Mouse (Mus musculus): ENCODE results near the gene Rnf208. TPM values are rescaled to one million over a fixed set of nuclear protein-coding genes. Genes with fewer than 3 reads are reported as not detected.

The Rnf208 gene
- total and polyA plus RNA-seq, 2 experiments from 2014 or later, result 157 to 240 TPM

- DNase-seq (ENCODE audit: low spot score) (no peak), ATAC-seq (ENCODE audit: low FRiP score) (no peak)
- Histone ChIP-seq H3K4me1 (ENCODE audit: insufficient read depth, low read length) (peaks cover 37% of the 10 kb centered on the region), H3K27ac (ENCODE audit: low read depth, low read length) (no peak overlapping the region), H3K9me3 (ENCODE audit: low read length) (no peaks in the 10 kb centered on the region), H3K36me3 (ENCODE audit: insufficient read depth, low read length) (peaks cover 10% of the 10 kb centered on the region), H3K4me2 (ENCODE audit: low read depth, low read length, poor library complexity, severe bottlenecking) (peak overlapping the region; percentile 100), H3K4me3 (ENCODE audit: low read depth, low read length) (peak overlapping the region; percentile 71), H3K9ac (replicated peaks; ENCODE audit: low read length, poor library complexity, severe bottlenecking) (0 out of 2 replicates have a peak overlapping the region, but pooled peaks have one; percentile 65), H3K27me3 (ENCODE audit: insufficient read depth, low read length) (peaks cover 3% of the 10 kb centered on the region; the same call in 1 of the 2 replicates)
- TF ChIP-seq CTCF (IDR thresholded peaks at IDR 0.05), result no peak
- 77% methylated on average over 5 of the region's 5 CpGs for WGBS
Measured at GRCm38 (mm10) chr2:25264286-25264660, 22.2 kb downstream of the Rnf208 start.

- no peak for TF ChIP-seq CTCF (IDR thresholded peaks at IDR 0.05)
- Histone ChIP-seq H3K4me3 (ENCODE audit: low read depth, low read length) (no peak overlapping the region; the same call in 1 of the 2 replicates), H3K27ac (ENCODE audit: low read depth, low read length) (no peak overlapping the region), H3K27me3 (ENCODE audit: insufficient read depth, low read length) (peaks cover 3% of the 10 kb centered on the region; the same call in 1 of the 2 replicates), H3K4me1 (ENCODE audit: insufficient read depth, low read length) (peaks cover 37% of the 10 kb centered on the region), H3K9ac (replicated peaks; ENCODE audit: low read length, poor library complexity, severe bottlenecking) (no peak overlapping the region), H3K4me2 (ENCODE audit: low read depth, low read length, poor library complexity, severe bottlenecking) (peak overlapping the region; percentile 100), H3K36me3 (ENCODE audit: insufficient read depth, low read length) (peaks cover 16% of the 10 kb centered on the region), H3K9me3 (ENCODE audit: low read length) (no peaks in the 10 kb centered on the region)
- peak; percentile 47 for DNase-seq (ENCODE audit: low spot score)
- WGBS, result 75% methylated on average over 3 of the region's 3 CpGs
- ATAC-seq (ENCODE audit: low FRiP score), result no peak
Measured at GRCm38 (mm10) chr2:25264851-25265250, 22.8 kb downstream of the Rnf208 start.

GRCm38 (mm10) chr2:25265897-25266656 lies 24.0 kb downstream of the Rnf208 start:
- DNase-seq (ENCODE audit: low spot score) (peak; percentile 85), ATAC-seq (ENCODE audit: low FRiP score) (no peak)
- peaks cover 27% of the 10 kb centered on the region for H3K36me3 ChIP-seq (ENCODE audit: insufficient read depth, low read length)
- 67% methylated on average over 6 of the region's 6 CpGs for WGBS
- H3K4me2 ChIP-seq (ENCODE audit: low read depth, low read length, poor library complexity, severe bottlenecking), result peak overlapping the region; percentile 41
- 0 out of 2 replicates have a peak overlapping the region, but pooled peaks have one; percentile 26 for H3K9ac ChIP-seq (replicated peaks; ENCODE audit: low read length, poor library complexity, severe bottlenecking)
- H3K4me1 ChIP-seq (ENCODE audit: insufficient read depth, low read length), result peaks cover 40% of the 10 kb centered on the region
- no peak overlapping the region for H3K27ac ChIP-seq (ENCODE audit: low read depth, low read length)
- no peak for TF ChIP-seq CTCF (IDR thresholded peaks at IDR 0.05)
- peak overlapping the region; percentile 9; the same call in 1 of the 2 replicates for H3K4me3 ChIP-seq (ENCODE audit: low read depth, low read length)
- no peaks in the 10 kb centered on the region for H3K9me3 ChIP-seq (ENCODE audit: low read length)
- H3K27me3 ChIP-seq (ENCODE audit: insufficient read depth, low read length), result peaks cover 3% of the 10 kb centered on the region; the same call in 1 of the 2 replicates

GRCm38 (mm10) chr2:25266720-25267119 lies 24.7 kb downstream of the Rnf208 start:
- ATAC-seq (ENCODE audit: low FRiP score) (no peak), DNase-seq (ENCODE audit: low spot score) (peak; percentile 36)
- Histone ChIP-seq H3K9ac (replicated peaks; ENCODE audit: low read length, poor library complexity, severe bottlenecking) (peak overlapping the region; percentile 26; the same call in 1 of the 2 replicates), H3K4me3 (ENCODE audit: low read depth, low read length) (no peak overlapping the region), H3K36me3 (ENCODE audit: insufficient read depth, low read length) (peaks cover 28% of the 10 kb centered on the region), H3K27ac (ENCODE audit: low read depth, low read length) (no peak overlapping the region), H3K27me3 (ENCODE audit: insufficient read depth, low read length) (peaks cover 3% of the 10 kb centered on the region; the same call in 1 of the 2 replicates), H3K4me2 (ENCODE audit: low read depth, low read length, poor library complexity, severe bottlenecking) (peak overlapping the region; percentile 41), H3K4me1 (ENCODE audit: insufficient read depth, low read length) (peaks cover 47% of the 10 kb centered on the region), H3K9me3 (ENCODE audit: low read length) (no peaks in the 10 kb centered on the region)
- TF ChIP-seq CTCF (IDR thresholded peaks at IDR 0.05), result no peak
- WGBS, result 30% methylated on average over 2 of the region's 2 CpGs

- H3K4me2 ChIP-seq (ENCODE audit: low read depth, low read length, poor library complexity, severe bottlenecking), result no peak overlapping the region
- no peak overlapping the region for H3K27ac ChIP-seq (ENCODE audit: low read depth, low read length)
- no peak overlapping the region for H3K4me3 ChIP-seq (ENCODE audit: low read depth, low read length)
- H3K36me3 ChIP-seq (ENCODE audit: insufficient read depth, low read length), result peaks cover 28% of the 10 kb centered on the region
- peak overlapping the region; percentile 9; the same call in 1 of the 2 replicates for H3K9ac ChIP-seq (replicated peaks; ENCODE audit: low read length, poor library complexity, severe bottlenecking)
- TF ChIP-seq CTCF (IDR thresholded peaks at IDR 0.05), result no peak
- DNase-seq (ENCODE audit: low spot score), result peak; percentile 66
- peaks cover 47% of the 10 kb centered on the region for H3K4me1 ChIP-seq (ENCODE audit: insufficient read depth, low read length)
- no peak for ATAC-seq (ENCODE audit: low FRiP score)
- H3K9me3 ChIP-seq (ENCODE audit: low read length), result no peaks in the 10 kb centered on the region
- H3K27me3 ChIP-seq (ENCODE audit: insufficient read depth, low read length), result peaks cover 3% of the 10 kb centered on the region; the same call in 1 of the 2 replicates
Measured at GRCm38 (mm10) chr2:25267241-25267640, 25.2 kb downstream of the Rnf208 start.

GRCm38 (mm10) chr2:25267746-25268309 lies 25.8 kb downstream of the Rnf208 start:
- no peak for TF ChIP-seq CTCF (IDR thresholded peaks at IDR 0.05)
- H3K36me3 ChIP-seq (ENCODE audit: insufficient read depth, low read length), result peaks cover 28% of the 10 kb centered on the region
- H3K9ac ChIP-seq (replicated peaks; ENCODE audit: low read length, poor library complexity, severe bottlenecking), result 0 out of 2 replicates have a peak overlapping the region, but pooled peaks have one; percentile 4
- H3K27ac ChIP-seq (ENCODE audit: low read depth, low read length), result no peak overlapping the region
- H3K9me3 ChIP-seq (ENCODE audit: low read length), result no peaks in the 10 kb centered on the region
- peaks cover 47% of the 10 kb centered on the region for H3K4me1 ChIP-seq (ENCODE audit: insufficient read depth, low read length)
- DNase-seq (ENCODE audit: low spot score) (no peak), ATAC-seq (ENCODE audit: low FRiP score) (no peak)
- WGBS, result 68% methylated on average over 4 of the region's 4 CpGs
- H3K27me3 ChIP-seq (ENCODE audit: insufficient read depth, low read length), result peaks cover 3% of the 10 kb centered on the region; the same call in 1 of the 2 replicates
- no peak overlapping the region for H3K4me3 ChIP-seq (ENCODE audit: low read depth, low read length)
- H3K4me2 ChIP-seq (ENCODE audit: low read depth, low read length, poor library complexity, severe bottlenecking), result no peak overlapping the region
